In the genomic region with DNA sequence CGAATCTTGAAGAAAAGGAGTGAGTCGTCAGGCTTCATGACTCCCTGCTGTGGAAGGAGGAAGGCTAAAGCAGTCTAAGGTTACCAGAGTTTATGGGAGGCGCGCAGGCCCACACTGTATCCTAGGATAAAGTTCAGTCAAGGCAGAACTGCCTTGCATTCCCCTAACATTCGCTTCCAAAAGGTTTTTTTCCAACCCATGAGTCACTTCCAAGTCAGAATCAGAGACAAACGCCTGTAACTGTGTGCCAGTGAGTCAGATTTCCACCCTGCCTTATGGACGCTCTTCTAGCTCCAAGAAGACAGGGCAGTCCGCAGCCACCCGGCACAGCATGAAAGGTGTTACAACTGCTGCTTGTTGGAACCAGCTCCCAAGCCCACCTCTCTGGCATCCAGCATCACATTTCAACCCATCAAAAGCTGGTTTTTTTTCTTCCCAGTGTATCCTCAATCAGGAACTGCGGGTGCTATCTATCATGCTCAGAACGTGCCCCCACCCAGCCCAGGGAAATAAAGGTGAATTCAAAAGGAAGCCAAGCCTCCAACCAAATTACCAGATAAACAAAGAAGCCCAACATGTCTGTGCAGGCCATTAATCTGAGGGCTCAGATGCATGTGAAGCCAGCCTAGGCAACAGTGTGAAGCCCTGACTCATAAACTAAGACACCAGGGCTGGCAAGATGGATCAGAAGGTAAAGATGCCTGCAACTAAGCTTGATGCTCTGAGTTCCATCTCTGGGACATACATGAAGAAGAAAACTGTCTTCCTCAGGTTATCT, we compare ENCODE assay signal across 9 mouse cellular contexts.
A peak's percentile ranks its signal among the peaks of the same experiment; 100 is the strongest.
DNase-seq lines count a peak whose midpoint lies in the region; ATAC-seq and TF ChIP-seq lines count a peak whose summit lies in the region.
"Had no signal": no experiment of that assay in that cellular context is flagged by ENCODE, and none has a peak within 500 bp of the region (broad histone marks: within the 10 kb centered on the region; RNA-seq: fewer than 3 reads in every experiment).

No protein-coding gene starts in this region.

- H3K4me1 ChIP-seq in forebrain, embryonic 10.5 days = peaks cover 50% of the 10 kb centered on the region
- H3K4me1 ChIP-seq in forebrain, embryonic 14.5 days (ENCODE audit: control insufficient read depth, insufficient read depth, low read length) = peaks cover 28% of the 10 kb centered on the region
- H3K4me1 ChIP-seq in thymus, adult 2 months (replicated peaks; ENCODE audit: control insufficient read depth, insufficient read depth, low read length) = peaks cover 25% of the 10 kb centered on the region

- intact Hi-C loops in left cerebral cortex, postnatal 4 days (cut with DNase I) = loop anchor here (10.0 kb wide), 1 partner anchor 1283 kb away; no protein-coding TSS in a partner anchor

- no peak overlapping the region for H3K4me3 ChIP-seq in forebrain, embryonic 10.5 days
- no peak overlapping the region for H3K4me3 ChIP-seq in forebrain, embryonic 14.5 days (ENCODE audit: low read depth, low read length)
- H3K4me3 ChIP-seq in thymus, adult 2 months (ENCODE audit: control insufficient read depth, insufficient read depth, low read length) = no peak overlapping the region
- H3K4me3 ChIP-seq: heart, embryonic 13.5 days had no signal

- H3K4me2 ChIP-seq in forebrain, embryonic 14.5 days (ENCODE audit: low read length) = no peak overlapping the region
- H3K4me2 ChIP-seq: heart, embryonic 13.5 days had no signal

- no peaks in the 10 kb centered on the region for H3K36me3 ChIP-seq in forebrain, embryonic 10.5 days (replicated peaks)
- H3K36me3 ChIP-seq in forebrain, embryonic 14.5 days (ENCODE audit: control insufficient read depth, insufficient read depth, low read length) = no peaks in the 10 kb centered on the region
- H3K36me3 ChIP-seq in thymus, adult 2 months (ENCODE audit: control insufficient read depth, insufficient read depth, low read length) = no peaks in the 10 kb centered on the region
- H3K36me3 ChIP-seq: heart, embryonic 13.5 days had no signal

- no peaks in the 10 kb centered on the region for H3K9me3 ChIP-seq in forebrain, embryonic 10.5 days
- H3K9me3 ChIP-seq in forebrain, embryonic 14.5 days (replicated peaks; ENCODE audit: control insufficient read depth, low read length) = no peaks in the 10 kb centered on the region
- H3K9me3 ChIP-seq: heart, embryonic 13.5 days had no signal

- TF ChIP-seq CTCF in thymus, adult 2 months (IDR thresholded peaks at IDR 0.05; ENCODE audit: borderline replicate concordance, control insufficient read depth, extremely low read depth, insufficient read depth, low read length, poor library complexity) = no peak

- no peak for DNase-seq in forebrain, embryonic 10.5 days (ENCODE audit: extremely low spot score, low spot score)
- DNase-seq in forebrain, embryonic 14.5 days (ENCODE audit: low spot score) = no peak
- DNase-seq in ES-CJ7 (ENCODE audit: low read depth, low spot score) = peak; percentile 43
- DNase-seq in cerebellum, postnatal 36 days = peak; percentile 66 to 71
- peak; percentile 40 for DNase-seq in kidney, adult 18-20 months
- DNase-seq in left cerebral cortex, postnatal 4 days = peak; percentile 56
- no peak for DNase-seq in ovary, postnatal 14 days (ENCODE audit: low spot score)
- no peak for DNase-seq in thymus, adult 2 months

- 0 out of 2 replicates have a peak overlapping the region, but pooled peaks have one; percentile 30 for H3K27ac ChIP-seq in forebrain, embryonic 10.5 days
- no peak overlapping the region for H3K27ac ChIP-seq in forebrain, embryonic 14.5 days (ENCODE audit: low read depth, low read length)
- no peak overlapping the region for H3K27ac ChIP-seq in thymus, adult 2 months (ENCODE audit: control insufficient read depth, insufficient read depth, low read length)
- H3K27ac ChIP-seq: heart, embryonic 13.5 days had no signal

- H3K27me3 ChIP-seq in forebrain, embryonic 10.5 days (ENCODE audit: poor library complexity, severe bottlenecking) = no peaks in the 10 kb centered on the region
- H3K27me3 ChIP-seq in forebrain, embryonic 14.5 days (replicated peaks; ENCODE audit: control insufficient read depth, insufficient read depth, low read length) = no peaks in the 10 kb centered on the region
- no peaks in the 10 kb centered on the region for H3K27me3 ChIP-seq in thymus, adult 2 months (ENCODE audit: control insufficient read depth, insufficient read depth, low read length)
- H3K27me3 ChIP-seq: heart, embryonic 13.5 days had no signal

- TF ChIP-seq POLR2A in thymus, adult 2 months (IDR thresholded peaks at IDR 0.05; ENCODE audit: control insufficient read depth, extremely low read depth, insufficient read depth, low read length, poor library complexity) = no peak

- no peak for ATAC-seq in forebrain, embryonic 14.5 days

- no peak overlapping the region for H3K9ac ChIP-seq in forebrain, embryonic 14.5 days (ENCODE audit: low read length)
- H3K9ac ChIP-seq: heart, embryonic 13.5 days had no signal

- WGBS in forebrain, embryonic 10.5 days = 58% methylated on average over 11 of the region's 11 CpGs
- 64% methylated on average over 11 of the region's 11 CpGs for WGBS in forebrain, embryonic 14.5 days
- 84% methylated on average over 11 of the region's 11 CpGs for WGBS in thymus, adult 2 months

Comparison
In these comparisons a context has a peak if more than half of its experiments do, and no peak if none do; other contexts are left out.
1. DNase-seq: peak in ES-CJ7 (single experiment), cerebellum, postnatal 36 days (2 of 2), kidney, adult 18-20 months (single experiment) and left cerebral cortex, postnatal 4 days (single experiment); none in forebrain, embryonic 10.5 days (single experiment), forebrain, embryonic 14.5 days (single experiment), ovary, postnatal 14 days (single experiment) and thymus, adult 2 months (single experiment).